In the genomic region with DNA sequence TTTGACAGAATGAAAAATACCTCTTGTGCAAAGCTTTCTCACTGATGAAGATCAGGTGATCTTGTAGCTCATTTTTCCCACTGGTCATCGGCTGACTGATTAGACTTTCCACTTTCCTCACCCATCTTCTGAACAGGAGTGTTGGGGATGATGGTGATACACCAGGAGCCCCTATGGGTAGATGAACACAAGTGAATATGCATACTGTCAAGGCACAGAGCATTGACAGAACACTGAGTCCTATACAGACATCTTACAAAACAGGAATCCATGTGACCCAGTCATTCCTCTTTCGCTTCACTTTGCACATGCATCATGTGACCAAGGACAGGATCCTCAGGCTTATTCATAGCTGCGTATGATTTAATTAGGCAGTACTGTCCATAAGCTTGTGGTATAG, we compare ENCODE assay signal across 10 mouse cellular contexts. TPM values are rescaled to one million over a fixed set of nuclear protein-coding genes. Genes with fewer than 3 reads are reported as not detected.
DNase-seq lines count a peak whose midpoint lies in the region; ATAC-seq lines count a peak whose summit lies in the region.
"Not testable (repeated sequence)": the region's sequence is repeated elsewhere in the genome, so short reads cannot be mapped to it uniquely, and the experiment has no call there.
"Had no signal": no experiment of that assay in that cellular context is flagged by ENCODE, and none has a peak within 500 bp of the region (broad histone marks: within the 10 kb centered on the region; RNA-seq: fewer than 3 reads in every experiment).

A gene (minus strand): TSS at position 101 of the 400 bp plus-strand sequence.

- not testable (repeated sequence) for H3K27ac ChIP-seq in ES-E14 (ENCODE audit: insufficient read depth, low read depth, low read length, poor library complexity, severe bottlenecking)

- DNase-seq in ES-E14 (ENCODE audit: low read depth, low spot score); left cerebral cortex, postnatal 4 days: not testable (repeated sequence)

- H3K36me3 ChIP-seq in ES-E14 (ENCODE audit: control insufficient read depth, insufficient read depth, low read length, poor library complexity, severe bottlenecking): not testable (repeated sequence)

- not testable (repeated sequence) for H3K9ac ChIP-seq in ES-E14 (ENCODE audit: insufficient read depth, low read depth, low read length, poor library complexity, severe bottlenecking)

- not testable (repeated sequence) for H3K9me3 ChIP-seq in ES-E14 (ENCODE audit: control insufficient read depth, insufficient read depth, low read depth, low read length)

- H3K4me3 ChIP-seq in ES-E14 (ENCODE audit: insufficient read depth in 1 of 2, low read depth in 1 of 2, low read length in 2 of 2, poor library complexity in 1 of 2, severe bottlenecking in 1 of 2): not testable (repeated sequence)

- not testable (repeated sequence) for H3K4me1 ChIP-seq in ES-E14 (ENCODE audit: control insufficient read depth in 2 of 2, insufficient read depth in 2 of 2, low read length in 2 of 2, poor library complexity in 1 of 2)

- ATAC-seq in inflammation-experienced regulatory T-cells, adult 6 months: not testable (repeated sequence)

- intact Hi-C loops in left cerebral cortex, postnatal 4 days (cut with DNase I): not testable (repeated sequence)

- in situ Hi-C loops in ES-E14 (cut with MboI; ENCODE audit: low sequenced_read_pairs in 2 of 2, unreplicated experiment in 2 of 2): not testable (repeated sequence)

RNA-seq across cellular contexts. Expression of the gene that starts here (rescaled TPM):
- 8.6 and 12.5 TPM in 2 replicates for total RNA-seq in ES-E14 (2012; rRNA removed)
- 10 to 100 TPM in 2 of 3 experiments, 1 to 10 TPM in 1; 2.7 to 14.0 (median 10.3) TPM for polyA plus RNA-seq in inflammation-experienced regulatory T-cells, adult 6 months (2017; shearing (Covaris generic))
- total RNA-seq in left cerebral cortex, postnatal 4 days (2021): 10 to 100 TPM; 11.9 to 12.7 TPM
- total RNA-seq: adrenal gland, adult 2 months; adrenal gland, postnatal 14 days; CH12.LX; G1E; MEL had no signal
- polyA plus RNA-seq: adrenal gland, adult 2 months; C2C12; G1E; Patski had no signal
